Mouse (Mus musculus): ENCODE data around the gene Gnb5. TPM values are rescaled to one million over a fixed set of nuclear protein-coding genes. Genes with fewer than 3 reads are reported as not detected.
"Not testable (repeated sequence)": the region's sequence is repeated elsewhere in the genome, so short reads cannot be mapped to it uniquely, and the experiment has no call there.

Gnb5 gene
- polyA plus RNA-seq, 1 experiment from 2014 or later: 16.8 TPM

- no peak overlapping the region for H3K4me3 ChIP-seq (ENCODE audit: low read length)
- no peak for ATAC-seq (ENCODE audit: low read depth)
- no peaks in the 10 kb centered on the region; the same call in 1 of the 2 replicates for H3K27me3 ChIP-seq (ENCODE audit: control insufficient read depth, insufficient read depth, low read depth, low read length)
- H3K9ac ChIP-seq (ENCODE audit: low read length): no peak overlapping the region
- no peaks in the 10 kb centered on the region for H3K4me1 ChIP-seq (replicated peaks; ENCODE audit: control insufficient read depth, insufficient read depth, low read length)
- H3K36me3 ChIP-seq (ENCODE audit: control insufficient read depth, insufficient read depth, low read length): no peaks in the 10 kb centered on the region
- no peaks in the 10 kb centered on the region for H3K9me3 ChIP-seq (ENCODE audit: control insufficient read depth, low read length)
- WGBS: 78% methylated on average over 4 of the region's 4 CpGs
- H3K4me2 ChIP-seq (ENCODE audit: low read depth, low read length): no peak overlapping the region
- no peak overlapping the region for H3K27ac ChIP-seq (ENCODE audit: low read length)
Observed at GRCm38 (mm10) chr9:75362201-75362600, 56.1 kb downstream of the Gnb5 start.

- Histone ChIP-seq H3K27me3 (ENCODE audit: control insufficient read depth, insufficient read depth, low read depth, low read length) (no peaks in the 10 kb centered on the region; the same call in 1 of the 2 replicates), H3K4me3 (ENCODE audit: low read length) (no peak overlapping the region), H3K4me1 (replicated peaks; ENCODE audit: control insufficient read depth, insufficient read depth, low read length) (no peaks in the 10 kb centered on the region), H3K9me3 (ENCODE audit: control insufficient read depth, low read length) (no peaks in the 10 kb centered on the region), H3K27ac (ENCODE audit: low read length) (no peak overlapping the region), H3K9ac (ENCODE audit: low read length) (no peak overlapping the region), H3K36me3 (ENCODE audit: control insufficient read depth, insufficient read depth, low read length) (no peaks in the 10 kb centered on the region), H3K4me2 (ENCODE audit: low read depth, low read length) (no peak overlapping the region)
- ATAC-seq (ENCODE audit: low read depth): no peak
- 70% methylated on average over 5 of the region's 5 CpGs for WGBS
Observed at GRCm38 (mm10) chr9:75363001-75363400, 56.9 kb downstream of the Gnb5 start.

- 54% methylated on average over 7 of the region's 7 CpGs for WGBS
- H3K27me3 ChIP-seq (ENCODE audit: control insufficient read depth, insufficient read depth, low read depth, low read length); H3K4me1 ChIP-seq (replicated peaks; ENCODE audit: control insufficient read depth, insufficient read depth, low read length); ATAC-seq (ENCODE audit: low read depth); H3K9ac ChIP-seq (ENCODE audit: low read length); H3K36me3 ChIP-seq (ENCODE audit: control insufficient read depth, insufficient read depth, low read length); H3K27ac ChIP-seq (ENCODE audit: low read length); H3K9me3 ChIP-seq (ENCODE audit: control insufficient read depth, low read length); H3K4me3 ChIP-seq (ENCODE audit: low read length); H3K4me2 ChIP-seq (ENCODE audit: low read depth, low read length): not testable (repeated sequence)
Observed at GRCm38 (mm10) chr9:75363702-75364101, 57.6 kb downstream of the Gnb5 start.

GRCm38 (mm10) chr9:75365195-75365594, 59.1 kb downstream of the Gnb5 start:
- no peak overlapping the region for H3K27ac ChIP-seq (ENCODE audit: low read length)
- no peaks in the 10 kb centered on the region for H3K36me3 ChIP-seq (ENCODE audit: control insufficient read depth, insufficient read depth, low read length)
- no peak overlapping the region for H3K9ac ChIP-seq (ENCODE audit: low read length)
- H3K27me3 ChIP-seq (ENCODE audit: control insufficient read depth, insufficient read depth, low read depth, low read length): no peaks in the 10 kb centered on the region; the same call in 1 of the 2 replicates
- no peaks in the 10 kb centered on the region for H3K4me1 ChIP-seq (replicated peaks; ENCODE audit: control insufficient read depth, insufficient read depth, low read length)
- no peak overlapping the region for H3K4me3 ChIP-seq (ENCODE audit: low read length)
- no peak for ATAC-seq (ENCODE audit: low read depth)
- H3K4me2 ChIP-seq (ENCODE audit: low read depth, low read length): no peak overlapping the region
- H3K9me3 ChIP-seq (ENCODE audit: control insufficient read depth, low read length): no peaks in the 10 kb centered on the region
- WGBS: 82% methylated on average over 4 of the region's 4 CpGs

GRCm38 (mm10) chr9:75366191-75366590, 60.1 kb downstream of the Gnb5 start:
- H3K27ac ChIP-seq (ENCODE audit: low read length): no peak overlapping the region
- no peaks in the 10 kb centered on the region for H3K36me3 ChIP-seq (ENCODE audit: control insufficient read depth, insufficient read depth, low read length)
- H3K9me3 ChIP-seq (ENCODE audit: control insufficient read depth, low read length): no peaks in the 10 kb centered on the region
- H3K4me2 ChIP-seq (ENCODE audit: low read depth, low read length): no peak overlapping the region
- no peak overlapping the region for H3K9ac ChIP-seq (ENCODE audit: low read length)
- 70% methylated on average over 5 of the region's 5 CpGs for WGBS
- ATAC-seq (ENCODE audit: low read depth): no peak
- H3K4me1 ChIP-seq (replicated peaks; ENCODE audit: control insufficient read depth, insufficient read depth, low read length): no peaks in the 10 kb centered on the region
- no peaks in the 10 kb centered on the region for H3K27me3 ChIP-seq (ENCODE audit: control insufficient read depth, insufficient read depth, low read depth, low read length)
- no peak overlapping the region for H3K4me3 ChIP-seq (ENCODE audit: low read length)

- H3K36me3 ChIP-seq (ENCODE audit: control insufficient read depth, insufficient read depth, low read length): no peaks in the 10 kb centered on the region
- no peak for ATAC-seq (ENCODE audit: low read depth)
- WGBS: 57% methylated on average over 3 of the region's 3 CpGs
Observed at GRCm38 (mm10) chr9:75368779-75369178, 62.7 kb downstream of the Gnb5 start.

GRCm38 (mm10) chr9:75375606-75376005, 69.5 kb downstream of the Gnb5 start:
- H3K4me2 ChIP-seq (ENCODE audit: low read depth, low read length): no peak overlapping the region
- peaks cover 2% of the 10 kb centered on the region; the same call in 1 of the 2 replicates for H3K9me3 ChIP-seq (ENCODE audit: control insufficient read depth, low read length)
- H3K9ac ChIP-seq (ENCODE audit: low read length): no peak overlapping the region
- no peaks in the 10 kb centered on the region for H3K36me3 ChIP-seq (ENCODE audit: control insufficient read depth, insufficient read depth, low read length)
- no peaks in the 10 kb centered on the region for H3K4me1 ChIP-seq (replicated peaks; ENCODE audit: control insufficient read depth, insufficient read depth, low read length)
- no peaks in the 10 kb centered on the region for H3K27me3 ChIP-seq (ENCODE audit: control insufficient read depth, insufficient read depth, low read depth, low read length)
- H3K27ac ChIP-seq (ENCODE audit: low read length): no peak overlapping the region
- H3K4me3 ChIP-seq (ENCODE audit: low read length): no peak overlapping the region
- no peak for ATAC-seq (ENCODE audit: low read depth)
- 89% methylated on average over 9 of the region's 9 CpGs for WGBS

More at GRCm38 (mm10) chr9:75368779-75369178, 62.7 kb downstream of the Gnb5 start:
- no peak overlapping the region for H3K4me2 ChIP-seq (ENCODE audit: low read depth, low read length)
- H3K27me3 ChIP-seq (ENCODE audit: control insufficient read depth, insufficient read depth, low read depth, low read length): no peaks in the 10 kb centered on the region
- no peak overlapping the region for H3K27ac ChIP-seq (ENCODE audit: low read length)
- H3K9ac ChIP-seq (ENCODE audit: low read length): no peak overlapping the region
- H3K4me1 ChIP-seq (replicated peaks; ENCODE audit: control insufficient read depth, insufficient read depth, low read length): no peaks in the 10 kb centered on the region
- H3K9me3 ChIP-seq (ENCODE audit: control insufficient read depth, low read length): no peaks in the 10 kb centered on the region
- H3K4me3 ChIP-seq (ENCODE audit: low read length): no peak overlapping the region

- H3K4me3 ChIP-seq (ENCODE audit: low read length): no peak overlapping the region
- no peak for ATAC-seq (ENCODE audit: low read depth)
- peaks cover 2% of the 10 kb centered on the region; the same call in 1 of the 2 replicates for H3K9me3 ChIP-seq (ENCODE audit: control insufficient read depth, low read length)
- H3K4me2 ChIP-seq (ENCODE audit: low read depth, low read length): no peak overlapping the region
- WGBS: 61% methylated on average over 1 of the region's 1 CpGs
- H3K36me3 ChIP-seq (ENCODE audit: control insufficient read depth, insufficient read depth, low read length): no peaks in the 10 kb centered on the region
- H3K27ac ChIP-seq (ENCODE audit: low read length): no peak overlapping the region
- no peaks in the 10 kb centered on the region for H3K27me3 ChIP-seq (ENCODE audit: control insufficient read depth, insufficient read depth, low read depth, low read length)
- no peaks in the 10 kb centered on the region for H3K4me1 ChIP-seq (replicated peaks; ENCODE audit: control insufficient read depth, insufficient read depth, low read length)
- H3K9ac ChIP-seq (ENCODE audit: low read length): no peak overlapping the region
Observed at GRCm38 (mm10) chr9:75376428-75376827, 70.3 kb downstream of the Gnb5 start.

GRCm38 (mm10) chr9:75378774-75379173, 72.7 kb downstream of the Gnb5 start:
- Histone ChIP-seq H3K4me2 (ENCODE audit: low read depth, low read length) (no peak overlapping the region), H3K4me1 (replicated peaks; ENCODE audit: control insufficient read depth, insufficient read depth, low read length) (no peaks in the 10 kb centered on the region), H3K9me3 (ENCODE audit: control insufficient read depth, low read length) (peaks cover 2% of the 10 kb centered on the region; the same call in 1 of the 2 replicates), H3K9ac (ENCODE audit: low read length) (no peak overlapping the region), H3K4me3 (ENCODE audit: low read length) (no peak overlapping the region), H3K27me3 (ENCODE audit: control insufficient read depth, insufficient read depth, low read depth, low read length) (no peaks in the 10 kb centered on the region), H3K36me3 (ENCODE audit: control insufficient read depth, insufficient read depth, low read length) (no peaks in the 10 kb centered on the region), H3K27ac (ENCODE audit: low read length) (no peak overlapping the region)
- ATAC-seq (ENCODE audit: low read depth): no peak
- WGBS: 69% methylated on average over 2 of the region's 2 CpGs

- Histone ChIP-seq H3K27me3 (ENCODE audit: control insufficient read depth, insufficient read depth, low read depth, low read length) (no peaks in the 10 kb centered on the region), H3K9me3 (ENCODE audit: control insufficient read depth, low read length) (no peaks in the 10 kb centered on the region), H3K27ac (ENCODE audit: low read length) (no peak overlapping the region), H3K4me3 (ENCODE audit: low read length) (no peak overlapping the region), H3K36me3 (ENCODE audit: control insufficient read depth, insufficient read depth, low read length) (peaks cover 3% of the 10 kb centered on the region; the same call in 1 of the 2 replicates), H3K9ac (ENCODE audit: low read length) (no peak overlapping the region), H3K4me1 (replicated peaks; ENCODE audit: control insufficient read depth, insufficient read depth, low read length) (no peaks in the 10 kb centered on the region), H3K4me2 (ENCODE audit: low read depth, low read length) (no peak overlapping the region)
- ATAC-seq (ENCODE audit: low read depth): no peak
- 82% methylated on average over 14 of the region's 14 CpGs for WGBS
Observed at GRCm38 (mm10) chr9:75382825-75383224, 76.7 kb downstream of the Gnb5 start.
